Mouse (Mus musculus): ENCODE measurements around the gene Rdh7.
"Not testable (repeated sequence)": the region's sequence is repeated elsewhere in the genome, so short reads cannot be mapped to it uniquely, and the experiment has no call there.

The Rdh7 gene

DNA sequence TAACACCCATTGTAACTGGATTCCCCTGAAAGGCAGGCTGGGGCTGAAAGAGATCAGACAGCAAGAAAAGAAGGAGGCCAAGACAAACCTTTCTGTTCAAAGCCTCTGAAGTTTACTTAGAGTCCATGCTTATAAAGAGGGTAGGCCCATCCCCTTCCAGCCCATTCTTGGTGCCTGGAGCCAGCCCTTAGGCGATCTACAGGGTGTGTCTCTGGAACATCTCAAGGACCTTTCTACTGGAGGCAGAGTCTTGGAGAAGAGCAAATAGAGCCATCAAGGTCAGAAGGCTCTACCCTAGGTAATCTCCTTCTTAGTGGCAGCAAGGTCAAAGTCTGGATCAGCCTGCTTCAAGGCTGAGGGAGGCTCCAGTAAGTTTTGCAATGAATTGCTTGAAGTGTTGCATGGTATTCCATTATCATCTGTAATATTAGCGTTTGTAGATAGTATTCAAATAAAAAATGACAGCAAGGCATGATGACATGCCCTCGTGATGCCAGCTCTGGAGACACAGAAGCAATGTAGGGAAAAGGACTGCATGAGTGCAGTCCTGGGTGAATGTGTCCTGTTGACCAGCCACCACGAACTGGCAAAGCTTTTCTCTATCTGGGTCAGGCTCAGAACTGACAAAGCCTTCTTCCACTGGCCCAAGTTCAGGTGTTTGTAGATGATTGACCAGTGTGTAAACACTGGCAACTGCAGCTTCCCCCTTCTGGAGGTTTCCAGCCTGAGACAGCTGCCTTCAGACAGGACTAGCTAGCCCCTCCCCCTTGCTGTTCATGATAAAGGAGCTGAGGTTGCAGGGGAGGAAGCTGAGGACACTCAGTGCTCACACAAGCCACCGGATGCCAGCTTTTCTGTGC, 4.8 kb upstream of the Rdh7 start:
- DNase-seq (ENCODE audit: extremely low spot score) = not testable (repeated sequence)

- no peak for DNase-seq (ENCODE audit: extremely low spot score)
These were observed 2.9 kb upstream of the Rdh7 start for GRCm38 (mm10) chr10:127891481-127891880.

- no peak for DNase-seq (ENCODE audit: extremely low spot score)
These were observed 1.6 kb downstream of the Rdh7 start for GRCm38 (mm10) chr10:127886971-127887370.

DNA sequence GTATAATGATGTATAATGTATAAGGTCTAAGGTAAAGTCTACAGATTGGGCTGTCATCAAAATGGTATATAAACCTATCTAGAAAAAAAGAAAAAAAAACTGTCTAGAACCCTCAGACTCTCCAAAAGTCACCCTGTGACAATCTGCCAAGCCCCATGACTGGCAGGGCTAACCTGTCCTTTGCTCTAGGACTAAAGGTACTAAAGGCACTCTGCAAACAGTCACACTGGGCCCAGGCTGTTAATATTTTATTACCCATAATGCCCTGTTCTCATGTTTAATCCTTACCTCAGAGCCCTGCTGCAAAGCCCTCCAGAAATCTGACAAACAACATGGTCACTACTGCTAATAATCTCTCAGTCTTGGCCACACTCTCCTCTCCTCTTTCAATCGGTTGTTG, 2.1 kb downstream of the Rdh7 start:
- DNase-seq (ENCODE audit: extremely low spot score) = no peak

DNA sequence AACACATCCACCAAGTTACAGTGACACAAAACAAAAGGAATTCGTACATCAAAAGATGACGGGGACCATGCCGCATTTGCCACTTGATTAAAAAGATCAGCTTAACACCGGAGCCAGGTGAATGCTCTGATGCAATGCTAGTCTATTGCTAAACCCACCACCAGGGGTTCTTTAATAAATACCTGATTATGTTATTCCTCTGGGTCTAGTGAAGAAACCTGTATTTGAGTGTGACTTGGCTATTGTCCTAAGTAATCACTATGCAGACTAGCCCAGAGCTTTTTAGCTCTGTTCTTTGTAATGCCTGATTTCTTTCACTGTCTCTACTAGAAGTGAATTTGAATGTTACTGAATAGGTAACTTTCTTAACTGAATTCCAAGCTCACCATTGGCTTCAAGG, 7.6 kb downstream of the Rdh7 start:
- DNase-seq (ENCODE audit: extremely low spot score) = no peak

GRCm38 (mm10) chr10:127879155-127879688, 9.4 kb downstream of the Rdh7 start:
- no peak for DNase-seq (ENCODE audit: extremely low spot score)

DNA sequence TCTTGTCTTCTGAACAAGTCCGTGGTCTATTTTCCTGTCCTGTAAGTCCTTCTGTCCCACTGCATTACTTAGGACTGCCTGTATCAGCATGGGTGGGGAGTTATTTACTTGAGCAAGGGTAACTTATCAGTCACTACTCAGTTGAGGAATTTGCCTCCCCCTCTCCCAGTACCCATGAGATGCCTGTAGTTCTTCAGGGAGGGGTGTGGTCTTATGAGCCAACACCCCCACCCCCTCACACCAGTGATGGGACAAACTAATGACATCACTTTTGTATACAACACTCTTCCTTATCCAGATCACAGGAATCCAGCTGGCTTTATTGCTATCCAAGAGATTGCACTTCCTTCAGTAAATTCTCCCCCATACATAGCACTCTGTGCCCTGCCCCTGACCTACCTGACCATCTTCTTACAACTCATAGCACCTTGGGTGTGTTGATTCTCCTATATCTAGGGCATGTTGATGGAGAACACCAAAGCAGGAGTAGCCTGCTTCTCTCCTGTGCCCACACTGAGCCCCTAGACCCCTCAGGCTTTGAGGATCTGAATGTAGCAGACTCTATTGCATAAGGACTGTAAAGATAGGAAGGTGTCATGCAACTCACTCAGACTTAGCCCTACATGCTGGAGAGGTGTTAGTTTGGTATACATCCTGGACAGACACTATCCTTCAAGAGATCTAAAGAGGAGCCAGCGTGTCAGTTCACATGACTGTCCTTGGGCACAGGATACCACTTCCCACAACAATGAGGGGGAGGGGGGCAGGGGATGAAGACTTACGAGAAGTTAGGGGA, 10.2 kb downstream of the Rdh7 start:
- DNase-seq (ENCODE audit: extremely low spot score) = no peak

DNA sequence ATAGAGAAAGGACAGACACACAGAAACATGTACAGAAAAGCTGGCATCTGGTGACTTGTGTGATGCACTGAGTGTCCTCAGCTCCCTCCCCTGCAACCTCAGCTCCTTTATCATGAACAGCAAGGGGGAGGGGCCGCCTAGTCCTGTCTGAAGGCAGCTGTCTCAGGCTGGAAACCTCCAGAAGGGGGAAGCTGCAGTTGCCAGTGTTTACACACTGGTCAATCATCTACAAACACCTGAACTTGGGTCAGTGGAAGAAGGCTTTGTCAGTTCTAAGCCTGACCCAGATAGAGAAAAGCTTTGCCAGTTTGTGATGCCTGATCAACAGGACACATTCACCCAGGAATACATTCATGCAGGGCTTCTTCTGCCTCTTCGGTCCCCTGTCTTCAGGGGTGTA, 10.9 kb downstream of the Rdh7 start:
- DNase-seq (ENCODE audit: extremely low spot score) = no peak

GRCm38 (mm10) chr10:127872484-127872883, 16.1 kb downstream of the Rdh7 start:
- no peak for DNase-seq (ENCODE audit: extremely low spot score)

DNA sequence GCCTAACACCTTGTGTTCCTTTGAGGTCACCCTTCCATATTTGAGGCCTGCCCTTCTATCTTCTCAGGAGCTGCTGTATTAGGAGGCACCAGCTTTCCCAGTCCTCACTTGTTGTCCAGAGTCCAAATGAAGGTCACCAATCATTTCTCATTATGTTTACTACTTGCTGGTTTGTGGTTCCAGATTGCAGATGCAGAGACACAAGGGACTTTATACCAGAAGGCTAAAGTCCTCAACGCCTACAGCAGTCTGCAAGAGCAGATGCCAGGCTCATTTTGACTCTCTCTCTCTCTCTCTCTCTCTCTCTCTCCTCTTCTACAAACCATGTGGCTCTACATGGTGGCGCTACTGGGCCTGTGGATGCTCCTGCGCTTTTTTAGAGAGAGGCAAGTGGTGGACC, 22.4 kb downstream of the Rdh7 start, which contains the start of gene Rdh16f2:
Gene Rdh16f2 (plus strand): TSS at position 243 of the 400 bp plus-strand sequence.
- no peak for DNase-seq (ENCODE audit: extremely low spot score)

- DNase-seq (ENCODE audit: extremely low spot score) = no peak
These were observed 23.7 kb downstream of the Rdh7 start for GRCm38 (mm10) chr10:127864931-127865330.

- no peak for DNase-seq (ENCODE audit: extremely low spot score)
These were observed 32.2 kb downstream of the Rdh7 start for GRCm38 (mm10) chr10:127856376-127856775.

DNA sequence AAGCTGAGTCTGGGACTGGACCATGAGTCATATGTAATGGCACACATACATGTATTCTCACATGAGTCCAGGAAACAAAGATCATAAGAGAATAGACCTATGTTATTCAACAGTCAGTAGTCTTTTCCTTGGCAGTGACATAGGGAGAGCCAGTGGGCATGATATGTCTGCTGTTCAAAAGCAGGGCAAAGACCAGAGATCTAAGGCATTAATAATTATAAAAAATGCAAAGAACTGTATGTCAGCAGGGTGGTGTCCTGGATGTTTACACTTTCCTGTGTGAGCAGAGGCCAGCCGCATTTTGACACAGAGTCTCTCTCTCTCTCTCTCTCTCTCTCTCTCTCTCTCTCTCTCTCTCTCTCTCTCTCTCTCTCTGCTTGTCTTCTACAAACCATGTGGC, 39.0 kb downstream of the Rdh7 start, which contains the start of gene Rdh19:
Gene Rdh19 (plus strand): TSS at position 301 of the 400 bp plus-strand sequence.
- no peak for DNase-seq (ENCODE audit: extremely low spot score)

DNA sequence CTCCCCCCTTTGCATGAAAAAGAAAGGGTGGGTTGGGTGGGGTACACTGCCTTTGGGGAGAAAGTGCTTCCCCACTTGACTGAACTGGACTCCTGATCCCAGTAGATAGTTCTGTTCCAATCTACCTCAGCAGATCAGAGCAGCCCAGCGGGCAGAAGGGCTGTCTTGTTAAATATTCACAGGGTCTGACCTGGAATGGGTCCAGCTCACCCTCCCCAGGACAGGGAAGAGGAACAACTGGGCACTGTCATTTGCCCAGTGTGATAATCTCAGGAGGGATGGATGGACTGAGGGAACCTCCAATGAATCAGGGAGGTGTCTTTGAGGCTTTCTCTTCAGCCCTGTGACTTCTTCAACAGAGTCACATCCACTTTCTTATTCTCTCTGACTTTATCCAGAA, 40.5 kb downstream of the Rdh7 start:
- no peak for DNase-seq (ENCODE audit: extremely low spot score)

GRCm38 (mm10) chr10:127845945-127846344, 42.7 kb downstream of the Rdh7 start:
- DNase-seq (ENCODE audit: extremely low spot score) = not testable (repeated sequence)

DNA sequence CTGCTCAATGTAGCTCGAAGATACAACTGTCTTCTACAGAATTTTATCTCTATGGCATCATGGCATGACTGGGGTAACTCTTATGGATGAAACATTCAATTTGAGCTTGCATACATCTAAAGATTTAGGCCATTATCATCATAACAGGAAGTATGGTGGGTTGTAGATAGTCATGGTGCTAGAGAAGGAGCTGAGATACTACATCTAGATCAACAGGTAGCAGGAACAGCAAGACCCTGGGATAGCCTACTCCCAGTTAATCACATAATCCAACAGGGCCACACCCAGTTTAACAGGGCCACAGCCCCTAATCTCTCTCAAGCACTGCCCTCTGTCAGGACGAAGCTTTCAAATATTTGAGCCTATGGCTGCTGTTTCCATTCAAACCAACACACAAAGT, 47.8 kb downstream of the Rdh7 start:
- DNase-seq (ENCODE audit: extremely low spot score) = no peak

GRCm38 (mm10) chr10:127838539-127838938, 50.1 kb downstream of the Rdh7 start:
- DNase-seq (ENCODE audit: extremely low spot score) = no peak

GRCm38 (mm10) chr10:127837793-127838192, 50.8 kb downstream of the Rdh7 start:
- DNase-seq (ENCODE audit: extremely low spot score) = not testable (repeated sequence)

GRCm38 (mm10) chr10:127835292-127835691, 53.3 kb downstream of the Rdh7 start:
- DNase-seq (ENCODE audit: extremely low spot score) = no peak

DNA sequence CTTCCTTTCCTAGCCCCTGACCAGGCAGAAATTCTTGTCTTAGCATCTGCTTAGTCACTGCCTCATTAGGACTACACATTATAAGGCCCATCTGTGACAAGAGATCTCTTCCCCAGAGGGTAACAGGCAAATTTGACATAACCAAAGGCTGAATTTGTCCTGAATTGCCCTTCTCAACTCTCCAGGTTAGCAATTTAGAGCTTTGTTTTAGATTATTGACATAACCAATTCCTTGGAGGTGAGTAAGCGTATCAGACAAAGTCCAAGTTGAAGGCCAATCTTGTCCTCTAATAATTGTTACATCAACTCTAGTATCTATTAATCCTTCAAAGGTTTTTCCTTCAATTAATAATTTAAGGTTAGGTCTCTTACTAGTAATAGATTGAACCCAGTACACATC, 54.4 kb downstream of the Rdh7 start:
- DNase-seq (ENCODE audit: extremely low spot score) = not testable (repeated sequence)

All from embryo, embryonic 9.5 days (tissue).